Mouse (Mus musculus) bone marrow, adult 2 months (tissue): ENCODE measurements around the gene Nub1.

Experiments used
- CTCF ChIP-seq: fragments of 200-500 bp; IDR thresholded peaks from 2 replicates; pipeline ENCODE4 v1.5.1; 2011; ENCODE audit warnings: low read length, control low read depth; ENCODE audit not compliant: control insufficient read depth, insufficient read depth
- POLR2A ChIP-seq: fragments of 200-500 bp; IDR thresholded peaks from 2 replicates; pipeline ENCODE4 v1.6.1; 2011; ENCODE audit warnings: low read depth, mild to moderate bottlenecking, control low read depth, low read length, borderline replicate concordance; ENCODE audit not compliant: control insufficient read depth

DNA sequence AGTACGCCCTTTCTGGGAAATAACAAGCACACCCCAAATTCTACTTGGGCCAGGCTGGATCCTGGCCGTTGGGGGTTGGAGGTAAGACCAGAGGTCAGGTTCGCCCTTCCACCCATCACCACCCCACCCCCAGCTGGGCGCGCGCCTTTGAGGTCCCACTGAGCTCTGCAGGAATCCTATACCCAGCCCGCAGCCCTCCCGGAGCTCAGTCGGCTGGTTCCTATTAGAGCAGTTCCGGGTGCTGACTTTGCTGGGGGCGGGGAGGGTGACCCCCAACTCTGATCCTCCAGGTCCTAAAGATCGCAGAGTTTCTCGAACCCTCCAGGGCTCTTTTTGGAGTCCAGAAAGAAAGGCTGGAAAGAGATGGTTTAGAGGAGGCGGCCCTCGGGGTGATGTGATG lies 45.7 kb downstream of the Nub1 start:
- no peak for TF ChIP-seq CTCF
- TF ChIP-seq POLR2A = no peak
